Comparison of ENCODE assay signal across 8 mouse cellular contexts in the genomic region with DNA sequence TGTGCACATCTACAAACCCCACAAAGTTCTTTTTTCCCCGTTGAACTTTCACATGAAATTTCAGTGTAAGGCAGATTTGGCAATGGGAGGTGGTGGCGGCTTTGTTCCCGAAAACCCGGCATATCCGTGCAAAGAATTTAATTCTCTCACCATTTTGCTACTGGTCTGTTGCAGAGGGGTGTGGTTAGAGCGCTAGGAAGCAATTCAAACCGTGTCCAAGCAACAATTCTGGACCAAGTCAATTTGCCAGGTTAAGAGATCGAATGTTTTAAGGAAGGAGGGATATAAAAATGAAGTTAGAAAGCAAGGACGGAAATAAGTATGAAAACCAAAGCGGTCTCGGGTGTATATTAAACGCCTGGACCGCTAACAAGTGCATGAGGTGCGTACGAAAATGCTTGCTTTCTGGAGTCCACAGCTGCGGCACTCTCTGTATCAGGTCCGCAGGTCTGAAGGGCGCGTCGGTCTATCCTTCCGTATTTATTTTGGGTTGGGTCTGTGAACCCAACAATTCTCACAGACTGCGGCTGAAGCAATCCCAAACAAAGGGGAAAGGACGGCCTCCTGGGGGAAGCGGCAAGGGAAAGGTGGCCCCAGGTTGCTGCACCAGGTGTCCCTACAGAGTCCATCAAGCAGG. TPM values are rescaled to one million over a fixed set of nuclear protein-coding genes. Genes with fewer than 3 reads are reported as not detected.
DNase-seq lines count a peak whose midpoint lies in the region; ATAC-seq and TF ChIP-seq lines count a peak whose summit lies in the region.

No protein-coding gene starts in this region.

- in situ Hi-C loops in CH12.LX (cut with MboI; ENCODE audit: low pct_ligation_motif_present, low pct_unique_long_range_greater_than_20kb, low sequenced_read_pairs): no loop called here

- no peak for TF ChIP-seq POLR2A in CH12.LX (IDR thresholded peaks at IDR 0.05; ENCODE audit: low read depth, low read length)
- TF ChIP-seq POLR2A in small intestine, adult 2 months (IDR thresholded peaks at IDR 0.05; ENCODE audit: low read depth, low read length): no peak

- DNase-seq in cerebellum, postnatal 10 days: peak; percentile 22 to 33
- no peak for DNase-seq in cerebellum, postnatal 25 days
- DNase-seq in CH12.LX (ENCODE audit: extremely low read depth): no peak
- DNase-seq in embryonic facial prominence, embryonic 11.5 days (ENCODE audit: low spot score): peak; percentile 30
- peak; percentile 38 for DNase-seq in hindbrain, embryonic 10.5 days (ENCODE audit: low spot score)
- DNase-seq in frontal cortex, postnatal 14 days (ENCODE audit: low spot score in 2 of 2): no peak

- no peaks in the 10 kb centered on the region for H3K27me3 ChIP-seq in CH12.LX (replicated peaks)
- H3K27me3 ChIP-seq in embryonic facial prominence, embryonic 11.5 days (ENCODE audit: control insufficient read depth, insufficient read depth, low read length): no peaks in the 10 kb centered on the region
- no peaks in the 10 kb centered on the region for H3K27me3 ChIP-seq in hindbrain, embryonic 10.5 days (ENCODE audit: insufficient read depth, poor library complexity, severe bottlenecking)
- H3K27me3 ChIP-seq in lung, embryonic 16.5 days (ENCODE audit: control insufficient read depth, insufficient read depth, low read depth, low read length): no peaks in the 10 kb centered on the region
- H3K27me3 ChIP-seq in small intestine, adult 2 months (ENCODE audit: control insufficient read depth, insufficient read depth, low read length): no peaks in the 10 kb centered on the region

- peaks cover 0 to 17% of the 10 kb centered on the region in 2 experiments; a peak in 3 of 4 replicates for H3K4me1 ChIP-seq in CH12.LX (ENCODE audit: control insufficient read depth in 1 of 2, insufficient read depth in 2 of 2)
- H3K4me1 ChIP-seq in embryonic facial prominence, embryonic 11.5 days (ENCODE audit: control insufficient read depth, insufficient read depth, low read length): no peaks in the 10 kb centered on the region
- peaks cover 37% of the 10 kb centered on the region for H3K4me1 ChIP-seq in hindbrain, embryonic 10.5 days (replicated peaks)
- H3K4me1 ChIP-seq in lung, embryonic 16.5 days (replicated peaks; ENCODE audit: control insufficient read depth, insufficient read depth, low read length): 0 out of 2 replicates have a peak, but pooled peaks cover 12% of the 10 kb centered on the region
- peaks cover 2% of the 10 kb centered on the region for H3K4me1 ChIP-seq in small intestine, adult 2 months (ENCODE audit: control insufficient read depth, insufficient read depth, insufficient read length, low read length)

- no peak for TF ChIP-seq RAD21 in CH12.LX (IDR thresholded peaks at IDR 0.05; ENCODE audit: low read depth, low read length)

- H3K27ac ChIP-seq in CH12.LX (ENCODE audit: insufficient read depth, low read depth): peak overlapping the region; percentile 68
- H3K27ac ChIP-seq in embryonic facial prominence, embryonic 11.5 days (replicated peaks; ENCODE audit: low read depth, low read length): no peak overlapping the region
- peak overlapping the region; percentile 88 for H3K27ac ChIP-seq in hindbrain, embryonic 10.5 days
- peak overlapping the region; percentile 58 for H3K27ac ChIP-seq in lung, embryonic 16.5 days (ENCODE audit: low read length)
- peak overlapping the region; percentile 40; the same call in 1 of the 2 replicates for H3K27ac ChIP-seq in small intestine, adult 2 months (ENCODE audit: insufficient read depth, low read depth, low read length)

- H3K36me3 ChIP-seq in CH12.LX (replicated peaks in 1 of 2; ENCODE audit: control insufficient read depth in 1 of 2, insufficient read depth in 1 of 2, low read length in 1 of 2): peaks cover 0 to 37% of the 10 kb centered on the region in 2 experiments
- no peaks in the 10 kb centered on the region for H3K36me3 ChIP-seq in embryonic facial prominence, embryonic 11.5 days (replicated peaks; ENCODE audit: control insufficient read depth, insufficient read depth, low read depth, low read length)
- peaks cover 9% of the 10 kb centered on the region for H3K36me3 ChIP-seq in hindbrain, embryonic 10.5 days
- H3K36me3 ChIP-seq in lung, embryonic 16.5 days (ENCODE audit: control insufficient read depth, insufficient read depth, low read length): no peaks in the 10 kb centered on the region
- no peaks in the 10 kb centered on the region for H3K36me3 ChIP-seq in small intestine, adult 2 months (ENCODE audit: control insufficient read depth, insufficient read depth, low read length)

- no peak for TF ChIP-seq CTCF in CH12.LX (conservative IDR thresholded peaks at IDR 0.05 in 1 of 2, IDR thresholded peaks at IDR 0.05 in 1 of 2; ENCODE audit: low read depth in 2 of 2, low read length in 2 of 2)
- TF ChIP-seq CTCF in small intestine, adult 2 months (IDR thresholded peaks at IDR 0.05; ENCODE audit: extremely low read depth, insufficient read length, insufficient replicate concordance, low read depth, low read length): no peak

- 2% methylated on average over 24 of the region's 24 CpGs for WGBS in embryonic facial prominence, embryonic 11.5 days
- WGBS in hindbrain, embryonic 10.5 days: 2% methylated on average over 24 of the region's 24 CpGs
- under 1% methylated on average over 23 of the region's 24 CpGs for WGBS in lung, embryonic 16.5 days
- under 1% methylated on average over 24 of the region's 24 CpGs for WGBS in small intestine, adult 2 months

- dilution Hi-C loops in CH12.LX (cut with MboI; ENCODE audit: extremely low pct_ligation_motif_present, extremely low pct_unique_long_range_greater_than_20kb, low sequenced_read_pairs): no loop called here

- TF ChIP-seq EP300 in CH12.LX (IDR thresholded peaks at IDR 0.05; ENCODE audit: low read length): no peak

- peak overlapping the region; percentile 83 for H3K9ac ChIP-seq in CH12.LX (ENCODE audit: insufficient read depth, low read depth)
- H3K9ac ChIP-seq in embryonic facial prominence, embryonic 11.5 days (replicated peaks; ENCODE audit: low read length): peak overlapping the region; percentile 65
- peak overlapping the region; percentile 80 for H3K9ac ChIP-seq in lung, embryonic 16.5 days (ENCODE audit: low read length)

- ATAC-seq in embryonic facial prominence, embryonic 11.5 days (replicated peaks; ENCODE audit: insufficient number of reproducible peaks, low FRiP score, low TSS enrichment, low read depth): peak; percentile 1; the same call in 1 of the 2 replicates
- peak; percentile 19 for ATAC-seq in lung, embryonic 16.5 days (ENCODE audit: low read depth)

- peak overlapping the region; percentile 69 to 99 (median 87) for H3K4me3 ChIP-seq in CH12.LX (replicated peaks in 1 of 3; ENCODE audit: low read depth in 2 of 3, low read length in 2 of 3, poor library complexity in 1 of 3)
- H3K4me3 ChIP-seq in embryonic facial prominence, embryonic 11.5 days (ENCODE audit: low read depth, low read length): peak overlapping the region; percentile 72
- H3K4me3 ChIP-seq in hindbrain, embryonic 10.5 days: peak overlapping the region; percentile 78
- H3K4me3 ChIP-seq in lung, embryonic 16.5 days (ENCODE audit: low read length): peak overlapping the region; percentile 93
- peak overlapping the region; percentile 84 for H3K4me3 ChIP-seq in small intestine, adult 2 months (ENCODE audit: low read depth, low read length)

- peaks cover 21% of the 10 kb centered on the region for H3K79me2 ChIP-seq in CH12.LX (replicated peaks; ENCODE audit: control insufficient read depth, extremely low read depth, insufficient read depth, poor library complexity, severe bottlenecking)

- peak overlapping the region; percentile 100 for H3K4me2 ChIP-seq in CH12.LX (ENCODE audit: insufficient read depth, low read depth, poor library complexity, severe bottlenecking)
- H3K4me2 ChIP-seq in embryonic facial prominence, embryonic 11.5 days (ENCODE audit: low read depth, low read length): peak overlapping the region; percentile 99
- peak overlapping the region; percentile 100 for H3K4me2 ChIP-seq in lung, embryonic 16.5 days (ENCODE audit: low read depth, low read length)

- H3K9me3 ChIP-seq in CH12.LX (replicated peaks; ENCODE audit: low read length): peaks cover 7% of the 10 kb centered on the region
- H3K9me3 ChIP-seq in embryonic facial prominence, embryonic 11.5 days (replicated peaks; ENCODE audit: control insufficient read depth, low read length): no peaks in the 10 kb centered on the region
- peaks cover 10% of the 10 kb centered on the region; the same call in 1 of the 2 replicates for H3K9me3 ChIP-seq in hindbrain, embryonic 10.5 days
- H3K9me3 ChIP-seq in lung, embryonic 16.5 days (ENCODE audit: control insufficient read depth, low read length): peaks cover 5% of the 10 kb centered on the region

TF ChIP-seq in CH12.LX, 34 proteins besides CTCF, POLR2A, EP300 and RAD21:
- no peak for TF ChIP-seq ELF1 (IDR thresholded peaks at IDR 0.05; ENCODE audit: low read depth, low read length)
- TF ChIP-seq E2F4 (IDR thresholded peaks at IDR 0.05; ENCODE audit: insufficient replicate concordance, low read depth, low read length): no peak
- no peak for TF ChIP-seq MAFK (IDR thresholded peaks at IDR 0.05; ENCODE audit: insufficient replicate concordance, low read length)

RNA-seq across cellular contexts. Expression of gene Nln, which starts 0.6 kb away (rescaled TPM):
- total RNA-seq in CH12.LX (2012; rRNA removed) (38.5 and 47.3 TPM in 2 replicates), CH12.LX (2014; rRNA removed) (70.5 and 76.5 TPM in 2 replicates)
- polyA plus RNA-seq in CH12.LX (2012; ENCODE audit: insufficient read length, low read depth): 51.2 and 55.2 TPM in 2 replicates
- 24.3 and 25.2 TPM in 2 replicates for polyA plus RNA-seq in embryonic facial prominence, embryonic 11.5 days (2014; fragmentation: Nextera tagmentation; extraction: Ambion mirVana)
- polyA plus RNA-seq in hindbrain, embryonic 10.5 days (2016; fragmentation: Nextera tagmentation; extraction: Ambion mirVana): 15.8 and 19.3 TPM in 2 replicates
- polyA plus RNA-seq in lung, embryonic 16.5 days (2015; fragmentation: Nextera tagmentation; extraction: Ambion mirVana): 18.1 and 22.1 TPM in 2 replicates
- 2.0 and 3.1 TPM in 2 replicates for polyA plus RNA-seq in small intestine, adult 2 months (2012; rRNA removed)

RNA-seq across cellular contexts. Expression of gene Sgtb, which starts 0.8 kb away (rescaled TPM):
- total RNA-seq in CH12.LX (2012; rRNA removed): 3.8 and 5.0 TPM in 2 replicates
- total RNA-seq in CH12.LX (2014; rRNA removed): 3.5 and 3.6 TPM in 2 replicates
- polyA plus RNA-seq in CH12.LX (2012; ENCODE audit: insufficient read length, low read depth): 3.1 and 3.5 TPM in 2 replicates
- polyA plus RNA-seq in embryonic facial prominence, embryonic 11.5 days (2014; fragmentation: Nextera tagmentation; extraction: Ambion mirVana): 13.5 and 13.8 TPM in 2 replicates
- 12.4 and 22.1 TPM in 2 replicates for polyA plus RNA-seq in hindbrain, embryonic 10.5 days (2016; fragmentation: Nextera tagmentation; extraction: Ambion mirVana)
- polyA plus RNA-seq in lung, embryonic 16.5 days (2015; fragmentation: Nextera tagmentation; extraction: Ambion mirVana): 5.7 and 6.3 TPM in 2 replicates
- 0.47 and 0.48 TPM in 2 replicates for polyA plus RNA-seq in small intestine, adult 2 months (2012; rRNA removed)

Comparison
In these comparisons a context has a peak if more than half of its experiments do, and no peak if none do; other contexts are left out.
1. DNase-seq: peak in cerebellum, postnatal 10 days (2 of 2), embryonic facial prominence, embryonic 11.5 days (single experiment) and hindbrain, embryonic 10.5 days (single experiment); none in cerebellum, postnatal 25 days (0 of 2), CH12.LX (single experiment) and frontal cortex, postnatal 14 days (0 of 2).
2. Peak in every context shown above with its lines, with median percentiles within 50 percentile points of each other: H3K4me2 ChIP-seq, H3K4me3 ChIP-seq and H3K9ac ChIP-seq.